Mouse (Mus musculus) forebrain, embryonic 13.5 days (tissue): Measurements from ENCODE around the gene Creb5. TPM values are rescaled to one million over a fixed set of nuclear protein-coding genes. Genes with fewer than 3 reads are reported as not detected.

Experiments used
- ATAC-seq: fragments of 200-750 bp; cut with Nextera tagmentation; 2 replicates; pipeline ENCODE4 v1.8.0; 2017
- H3K27ac ChIP-seq: fragments of 300-500 bp; sonication (generic); 2 replicates; pipeline ENCODE4 v1.5.1; 2015; ENCODE audit warnings: inconsistent platforms, mild to moderate bottlenecking, moderate library complexity
- H3K27me3 ChIP-seq: fragments of 300-500 bp; sonication (generic); 2 replicates; pipeline ENCODE4 v1.6.1; 2015; ENCODE audit warnings: mild to moderate bottlenecking, inconsistent platforms
- H3K36me3 ChIP-seq: fragments of 300-500 bp; sonication (generic); 2 replicates; pipeline ENCODE4 v1.6.1; 2015; ENCODE audit warnings: mild to moderate bottlenecking, inconsistent platforms; ENCODE audit not compliant: poor library complexity, severe bottlenecking
- H3K4me1 ChIP-seq: fragments of 300-500 bp; sonication (generic); 2 replicates; pipeline ENCODE4 v1.6.1; 2015; ENCODE audit warnings: inconsistent platforms
- H3K4me2 ChIP-seq: fragments of 300-500 bp; sonication (generic); 2 replicates; pipeline ENCODE4 v1.6.1; 2015; ENCODE audit warnings: inconsistent platforms, mild to moderate bottlenecking, moderate library complexity
- H3K4me3 ChIP-seq: fragments of 300-500 bp; sonication (generic); 2 replicates; pipeline ENCODE4 v1.5.1; 2015; ENCODE audit warnings: mild to moderate bottlenecking, inconsistent platforms
- H3K9ac ChIP-seq: fragments of 300-500 bp; sonication (generic); 2 replicates; pipeline ENCODE4 v1.6.1; 2015; ENCODE audit warnings: mild to moderate bottlenecking, inconsistent platforms
- H3K9me3 ChIP-seq: fragments of 300-500 bp; sonication (generic); replicated peaks from 2 replicates; pipeline ENCODE4 v1.6.1; 2016; ENCODE audit warnings: inconsistent platforms
- WGBS: fragments of 180-500 bp; shearing (Covaris S2); methylation state at CpG from one replicate; pipeline ENCODE4 v1.1.7; 2015; 5-methylcytosine and 5-hydroxymethylcytosine counted together
- polyA plus RNA-seq: library from polyadenylated mRNA; unstranded; fragments of >200 nt; fragmentation: Nextera tagmentation; extraction: Ambion mirVana; gene quantifications from 2 replicates; pipeline ENCODE4 v1.2.1, GENCODE M21; 2015

Creb5 gene
- polyA plus RNA-seq, 1 experiment from 2014 or later: 31.7 TPM

GRCm38 (mm10) chr6:53592230-53592629, 305.2 kb downstream of the Creb5 start:
- 93% methylated on average over 5 of the region's 5 CpGs for WGBS
- H3K4me3 ChIP-seq: no peak overlapping the region
- no peak overlapping the region for H3K9ac ChIP-seq
- no peaks in the 10 kb centered on the region for H3K36me3 ChIP-seq
- H3K4me2 ChIP-seq: no peak overlapping the region
- no peak overlapping the region for H3K27ac ChIP-seq
- peaks cover 20% of the 10 kb centered on the region for H3K4me1 ChIP-seq
- no peak for ATAC-seq
- H3K27me3 ChIP-seq: no peaks in the 10 kb centered on the region
- H3K9me3 ChIP-seq: no peaks in the 10 kb centered on the region

- Histone ChIP-seq H3K4me1 (peaks cover 20% of the 10 kb centered on the region), H3K27me3 (no peaks in the 10 kb centered on the region), H3K9ac (no peak overlapping the region), H3K9me3 (no peaks in the 10 kb centered on the region), H3K4me3 (no peak overlapping the region), H3K27ac (peak overlapping the region; percentile 27; the same call in 1 of the 2 replicates), H3K36me3 (no peaks in the 10 kb centered on the region), H3K4me2 (no peak overlapping the region)
- WGBS: 11% methylated on average over 4 of the region's 4 CpGs
- peak; percentile 81 for ATAC-seq
These were observed 306.5 kb downstream of the Creb5 start for GRCm38 (mm10) chr6:53593603-53594002.

- no peak overlapping the region for H3K4me2 ChIP-seq
- no peak for ATAC-seq
- no peaks in the 10 kb centered on the region for H3K27me3 ChIP-seq
- H3K27ac ChIP-seq: no peak overlapping the region
- 25% methylated on average over 4 of the region's 4 CpGs for WGBS
- no peak overlapping the region for H3K4me3 ChIP-seq
- H3K36me3 ChIP-seq: no peaks in the 10 kb centered on the region
- peaks cover 20% of the 10 kb centered on the region for H3K4me1 ChIP-seq
- no peak overlapping the region for H3K9ac ChIP-seq
- no peaks in the 10 kb centered on the region for H3K9me3 ChIP-seq
These were observed 307.2 kb downstream of the Creb5 start for GRCm38 (mm10) chr6:53594316-53594715.

GRCm38 (mm10) chr6:53596402-53596801, 309.3 kb downstream of the Creb5 start:
- Histone ChIP-seq H3K27ac (no peak overlapping the region), H3K9me3 (no peaks in the 10 kb centered on the region), H3K4me3 (no peak overlapping the region), H3K4me2 (no peak overlapping the region), H3K9ac (no peak overlapping the region), H3K36me3 (no peaks in the 10 kb centered on the region), H3K4me1 (peaks cover 20% of the 10 kb centered on the region), H3K27me3 (no peaks in the 10 kb centered on the region)
- 94% methylated on average over 2 of the region's 2 CpGs for WGBS
- no peak for ATAC-seq

- Histone ChIP-seq H3K27me3 (no peaks in the 10 kb centered on the region), H3K4me2 (no peak overlapping the region), H3K4me3 (no peak overlapping the region), H3K27ac (no peak overlapping the region), H3K9ac (no peak overlapping the region), H3K9me3 (no peaks in the 10 kb centered on the region), H3K36me3 (peaks cover 11% of the 10 kb centered on the region), H3K4me1 (peaks cover 5% of the 10 kb centered on the region; the same call in 1 of the 2 replicates)
- 75% methylated on average over 3 of the region's 3 CpGs for WGBS
- ATAC-seq: no peak
These were observed 316.0 kb downstream of the Creb5 start for GRCm38 (mm10) chr6:53603041-53603440.

GRCm38 (mm10) chr6:53603695-53604094, 316.6 kb downstream of the Creb5 start:
- WGBS: 89% methylated on average over 5 of the region's 5 CpGs
- H3K9ac ChIP-seq: no peak overlapping the region
- no peaks in the 10 kb centered on the region for H3K9me3 ChIP-seq
- no peak overlapping the region for H3K27ac ChIP-seq
- H3K27me3 ChIP-seq: no peaks in the 10 kb centered on the region
- H3K36me3 ChIP-seq: peaks cover 11% of the 10 kb centered on the region
- H3K4me1 ChIP-seq: peaks cover 5% of the 10 kb centered on the region; the same call in 1 of the 2 replicates
- no peak overlapping the region for H3K4me2 ChIP-seq
- no peak overlapping the region for H3K4me3 ChIP-seq
- no peak for ATAC-seq

GRCm38 (mm10) chr6:53604386-53604785, 317.3 kb downstream of the Creb5 start:
- no peak overlapping the region for H3K4me2 ChIP-seq

GRCm38 (mm10) chr6:53605184-53605583, 318.1 kb downstream of the Creb5 start:
- Histone ChIP-seq H3K27me3 (no peaks in the 10 kb centered on the region), H3K4me1 (peaks cover 5% of the 10 kb centered on the region; the same call in 1 of the 2 replicates), H3K4me2 (no peak overlapping the region), H3K9me3 (no peaks in the 10 kb centered on the region; the same call in 1 of the 2 replicates), H3K36me3 (peaks cover 13% of the 10 kb centered on the region), H3K9ac (no peak overlapping the region), H3K27ac (no peak overlapping the region), H3K4me3 (no peak overlapping the region)
- ATAC-seq: no peak
- 69% methylated on average over 2 of the region's 2 CpGs for WGBS

More at GRCm38 (mm10) chr6:53604386-53604785, 317.3 kb downstream of the Creb5 start:
- no peak overlapping the region for H3K9ac ChIP-seq
- H3K27ac ChIP-seq: no peak overlapping the region
- ATAC-seq: no peak
- no peaks in the 10 kb centered on the region for H3K9me3 ChIP-seq
- peaks cover 11% of the 10 kb centered on the region for H3K36me3 ChIP-seq
- WGBS: 72% methylated on average over 3 of the region's 3 CpGs
- H3K4me1 ChIP-seq: peaks cover 5% of the 10 kb centered on the region; the same call in 1 of the 2 replicates
- H3K27me3 ChIP-seq: no peaks in the 10 kb centered on the region
- no peak overlapping the region for H3K4me3 ChIP-seq

- Histone ChIP-seq H3K4me3 (no peak overlapping the region), H3K4me2 (no peak overlapping the region), H3K9ac (no peak overlapping the region), H3K4me1 (peaks cover 24% of the 10 kb centered on the region), H3K27me3 (no peaks in the 10 kb centered on the region), H3K27ac (no peak overlapping the region), H3K9me3 (no peaks in the 10 kb centered on the region; the same call in 1 of the 2 replicates), H3K36me3 (peaks cover 14% of the 10 kb centered on the region)
- WGBS: 87% methylated on average over 5 of the region's 5 CpGs
- no peak for ATAC-seq
These were observed 324.4 kb downstream of the Creb5 start for GRCm38 (mm10) chr6:53611451-53611945.

- no peaks in the 10 kb centered on the region; the same call in 1 of the 2 replicates for H3K9me3 ChIP-seq
- H3K4me2 ChIP-seq: no peak overlapping the region
- peaks cover 14% of the 10 kb centered on the region for H3K36me3 ChIP-seq
- no peak overlapping the region for H3K4me3 ChIP-seq
- H3K27me3 ChIP-seq: no peaks in the 10 kb centered on the region
- WGBS: 44% methylated on average over 6 of the region's 6 CpGs
- H3K27ac ChIP-seq: no peak overlapping the region
- no peak for ATAC-seq
- H3K4me1 ChIP-seq: peaks cover 25% of the 10 kb centered on the region
- no peak overlapping the region for H3K9ac ChIP-seq
These were observed 325.6 kb downstream of the Creb5 start for GRCm38 (mm10) chr6:53612681-53613080.

GRCm38 (mm10) chr6:53615440-53616211, 328.6 kb downstream of the Creb5 start:
- WGBS: 64% methylated on average over 9 of the region's 9 CpGs
- Histone ChIP-seq H3K27ac (no peak overlapping the region), H3K4me3 (no peak overlapping the region), H3K4me2 (no peak overlapping the region), H3K9ac (no peak overlapping the region), H3K27me3 (no peaks in the 10 kb centered on the region), H3K9me3 (no peaks in the 10 kb centered on the region), H3K36me3 (peaks cover 8% of the 10 kb centered on the region; the same call in 1 of the 2 replicates), H3K4me1 (peaks cover 33% of the 10 kb centered on the region)
- ATAC-seq: no peak

- Histone ChIP-seq H3K9me3 (no peaks in the 10 kb centered on the region), H3K4me3 (no peak overlapping the region), H3K27me3 (no peaks in the 10 kb centered on the region), H3K9ac (no peak overlapping the region), H3K4me1 (peaks cover 30% of the 10 kb centered on the region), H3K4me2 (no peak overlapping the region), H3K36me3 (no peaks in the 10 kb centered on the region), H3K27ac (no peak overlapping the region)
- ATAC-seq: no peak
- WGBS: 79% methylated on average over 8 of the region's 8 CpGs
These were observed 331.1 kb downstream of the Creb5 start for GRCm38 (mm10) chr6:53618164-53618563.
